In the genomic region with DNA sequence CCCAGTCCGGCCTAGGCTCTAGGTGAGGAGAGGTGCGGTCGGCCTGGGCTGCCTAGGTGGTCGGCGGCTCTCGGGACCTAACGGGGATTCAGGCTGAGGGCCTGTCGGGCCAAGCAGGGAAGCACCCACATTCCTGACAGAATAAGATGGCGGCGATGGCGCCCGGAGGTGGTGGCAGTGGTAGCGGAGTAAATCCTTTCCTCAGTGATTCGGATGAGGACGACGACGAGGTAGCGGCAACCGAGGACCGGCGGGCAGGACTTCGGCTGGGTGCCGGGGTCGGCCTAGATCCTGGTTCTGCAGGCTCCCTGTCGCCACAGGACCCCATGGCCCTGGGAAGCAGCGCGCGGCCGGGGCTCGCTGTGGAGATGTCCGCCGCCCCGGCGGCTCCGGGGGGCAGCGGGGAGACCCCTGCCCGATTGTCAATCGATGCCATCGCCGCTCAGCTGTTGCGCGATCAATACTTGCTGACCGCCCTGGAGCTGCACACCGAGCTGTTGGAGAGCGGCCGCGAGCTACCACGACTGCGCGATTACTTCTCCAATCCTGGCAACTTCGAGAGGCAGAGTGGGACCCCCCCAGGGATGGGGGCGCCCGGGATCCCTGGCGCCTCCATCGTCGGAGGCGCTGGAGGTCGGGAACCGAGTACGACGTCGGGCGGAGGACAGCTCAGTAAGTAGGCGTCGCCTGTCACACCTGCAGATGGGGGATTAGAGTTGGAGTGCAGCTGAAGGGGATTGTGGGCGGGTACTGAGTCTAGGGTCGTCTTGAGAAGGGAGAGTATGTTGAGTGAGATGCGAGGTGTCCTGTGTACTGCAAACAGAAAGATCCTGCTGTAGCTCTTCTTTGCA, we compare ENCODE assay signal across 8 mouse cellular contexts. TPM values are rescaled to one million over a fixed set of nuclear protein-coding genes. Genes with fewer than 3 reads are reported as not detected.
DNase-seq lines count a peak whose midpoint lies in the region; ATAC-seq and TF ChIP-seq lines count a peak whose summit lies in the region.

No protein-coding gene starts in this region.

- H3K36me3 ChIP-seq in testis, adult 2 months (ENCODE audit: control insufficient read depth, insufficient read depth, low read length) = no peaks in the 10 kb centered on the region
- no peaks in the 10 kb centered on the region for H3K36me3 ChIP-seq in forebrain, postnatal 0 days (ENCODE audit: insufficient read depth)
- H3K36me3 ChIP-seq in midbrain, embryonic 12.5 days = no peaks in the 10 kb centered on the region

- DNase-seq in cerebellum, adult 11-12 months = no peak
- DNase-seq in testis, postnatal 14 days (ENCODE audit: low spot score) = no peak
- peak; percentile 28 for DNase-seq in forebrain, postnatal 0 days
- peak; percentile 29 for DNase-seq in layer of hippocampus, adult 9-11 months
- DNase-seq in thymus, postnatal 14 days = peak; percentile 48

- peak overlapping the region; percentile 97 for H3K4me3 ChIP-seq in testis, adult 2 months (ENCODE audit: control insufficient read depth, low read depth, low read length)
- H3K4me3 ChIP-seq in forebrain, postnatal 0 days (ENCODE audit: low read depth, low read length) = peak overlapping the region; percentile 95
- H3K4me3 ChIP-seq in midbrain, embryonic 12.5 days = peak overlapping the region; percentile 87

- peak overlapping the region; percentile 89 for H3K27ac ChIP-seq in testis, adult 2 months (ENCODE audit: control insufficient read depth, insufficient read depth, low read depth, low read length)
- peak overlapping the region; percentile 94 for H3K27ac ChIP-seq in forebrain, postnatal 0 days (ENCODE audit: low read depth, low read length)
- H3K27ac ChIP-seq in midbrain, embryonic 12.5 days (replicated peaks) = peak overlapping the region; percentile 86

- under 1% methylated on average over 68 of the region's 68 CpGs for WGBS in forebrain, postnatal 0 days
- under 1% methylated on average over 67 of the region's 68 CpGs for WGBS in midbrain, embryonic 12.5 days

- TF ChIP-seq POLR2A in testis, adult 2 months (IDR thresholded peaks at IDR 0.05; ENCODE audit: control insufficient read depth, low read depth, low read length) = no peak

- H3K27me3 ChIP-seq in testis, adult 2 months (ENCODE audit: control insufficient read depth, insufficient read depth, low read length) = no peaks in the 10 kb centered on the region
- no peaks in the 10 kb centered on the region for H3K27me3 ChIP-seq in forebrain, postnatal 0 days (ENCODE audit: insufficient read depth, low read length)
- H3K27me3 ChIP-seq in midbrain, embryonic 12.5 days = no peaks in the 10 kb centered on the region

- no peaks in the 10 kb centered on the region for H3K9me3 ChIP-seq in forebrain, postnatal 0 days (ENCODE audit: low read length)
- no peaks in the 10 kb centered on the region for H3K9me3 ChIP-seq in midbrain, embryonic 12.5 days

- peak overlapping the region; percentile 92 for H3K4me2 ChIP-seq in forebrain, postnatal 0 days (ENCODE audit: low read depth)
- H3K4me2 ChIP-seq in midbrain, embryonic 12.5 days (replicated peaks) = peak overlapping the region; percentile 84

- peak overlapping the region; percentile 96 for H3K9ac ChIP-seq in forebrain, postnatal 0 days
- H3K9ac ChIP-seq in midbrain, embryonic 12.5 days (replicated peaks) = peak overlapping the region; percentile 85

- TF ChIP-seq CTCF in testis, adult 2 months (IDR thresholded peaks at IDR 0.05; ENCODE audit: control insufficient read depth, insufficient read depth, insufficient replicate concordance, low read depth, low read length) = no peak
- no peak for TF ChIP-seq CTCF in forebrain, postnatal 0 days (IDR thresholded peaks at IDR 0.05; ENCODE audit: low read depth)

- H3K4me1 ChIP-seq in testis, adult 2 months (ENCODE audit: control insufficient read depth, insufficient read depth, low read length) = no peaks in the 10 kb centered on the region
- H3K4me1 ChIP-seq in forebrain, postnatal 0 days (ENCODE audit: insufficient read depth) = peaks cover 25% of the 10 kb centered on the region
- peaks cover 19% of the 10 kb centered on the region for H3K4me1 ChIP-seq in midbrain, embryonic 12.5 days

- 0 out of 2 replicates have a peak, but pooled peaks have one; percentile 16 for ATAC-seq in cerebellum, adult (ENCODE audit: insufficient number of reproducible peaks, low FRiP score, low TSS enrichment)
- peak; percentile 67 for ATAC-seq in forebrain, postnatal 0 days
- ATAC-seq in midbrain, embryonic 12.5 days (ENCODE audit: low FRiP score, low read depth) = peak; percentile 5; the same call in 1 of the 2 replicates

RNA-seq across cellular contexts. Expression of a gene that starts 0.5 kb away (rescaled TPM):
- 9.5 and 11.4 TPM in 2 replicates for polyA plus RNA-seq in testis, adult 2 months (2012; rRNA removed)
- total RNA-seq in forebrain, postnatal 0 days (2014; rRNA removed) = 69.5 and 85.8 TPM in 2 replicates
- 31.2 and 41.1 TPM in 2 replicates for polyA plus RNA-seq in forebrain, postnatal 0 days (2015; fragmentation: Nextera tagmentation; extraction: Ambion mirVana)
- 42.8 and 47.0 TPM in 2 replicates for polyA plus RNA-seq in midbrain, embryonic 12.5 days (2016; fragmentation: Nextera tagmentation; extraction: Ambion mirVana)

RNA-seq across cellular contexts. Expression of a gene that starts 0.7 kb away (rescaled TPM):
- polyA plus RNA-seq in testis, adult 2 months (2012; rRNA removed) = 47.8 and 57.1 TPM in 2 replicates
- 21.5 and 22.8 TPM in 2 replicates for total RNA-seq in forebrain, postnatal 0 days (2014; rRNA removed)
- polyA plus RNA-seq in forebrain, postnatal 0 days (2015; fragmentation: Nextera tagmentation; extraction: Ambion mirVana) = 3.0 and 5.8 TPM in 2 replicates
- polyA plus RNA-seq in midbrain, embryonic 12.5 days (2016; fragmentation: Nextera tagmentation; extraction: Ambion mirVana) = 15.1 and 15.5 TPM in 2 replicates

Comparison
In these comparisons a context has a peak if more than half of its experiments do, and no peak if none do; other contexts are left out.
1. ATAC-seq: peak in every context shown above with its lines; median percentile 67 in forebrain, postnatal 0 days; 16 in cerebellum, adult; 5 in midbrain, embryonic 12.5 days.
2. DNase-seq: peak in forebrain, postnatal 0 days (single experiment), layer of hippocampus, adult 9-11 months (single experiment) and thymus, postnatal 14 days (single experiment); none in cerebellum, adult 11-12 months (single experiment) and testis, postnatal 14 days (single experiment).
3. Peak in every context shown above with its lines, with median percentiles within 50 percentile points of each other: H3K27ac ChIP-seq and H3K4me3 ChIP-seq.